Mouse (Mus musculus): ENCODE measurements around the gene Olfr1208. TPM values are rescaled to one million over a fixed set of nuclear protein-coding genes. Genes with fewer than 3 reads are reported as not detected.

Olfr1208 gene
- total RNA-seq (2021): not detected
- long read RNA-seq, experiment 1: 0 reads
- long read RNA-seq, experiment 2: 0 reads

GRCm38 (mm10) chr2:88902211-88902610 lies at the start of gene Olfr1208:
Gene Olfr1208, minus strand, starts transcription at chr2:88902311.
- DNase-seq: no peak
- intact Hi-C loops (cut with DNase I; ENCODE audit: low total_unique reads): no loop called here

GRCm38 (mm10) chr2:88938011-88938410 lies 35.9 kb upstream of the Olfr1208 start, which contains the start of gene Olfr1211:
Gene Olfr1211, minus strand, starts transcription at chr2:88938111.
- no peak for DNase-seq
- intact Hi-C loops (cut with DNase I; ENCODE audit: low total_unique reads): no loop called here

- DNase-seq: no peak
- intact Hi-C loops (cut with DNase I; ENCODE audit: low total_unique reads): no loop called here
Measured at GRCm38 (mm10) chr2:88915057-88915456, 12.9 kb upstream of the Olfr1208 start, which contains the start of gene Olfr1209. Gene Olfr1209, minus strand, starts transcription at chr2:88915157.

- no peak for DNase-seq
- intact Hi-C loops (cut with DNase I; ENCODE audit: low total_unique reads): no loop called here
Measured at GRCm38 (mm10) chr2:88862931-88863330, 39.2 kb downstream of the Olfr1208 start, which contains the start of gene Olfr1206. Gene Olfr1206, plus strand, starts transcription at chr2:88863231.

GRCm38 (mm10) chr2:88848992-88849391 lies 53.1 kb downstream of the Olfr1208 start, which contains the start of gene Olfr1204:
Gene Olfr1204, plus strand, starts transcription at chr2:88849292.
- DNase-seq: no peak
- intact Hi-C loops (cut with DNase I; ENCODE audit: low total_unique reads): no loop called here

Other genes with a start within 250 kb of the Olfr1208 start
- not detected for gene Olfr1193, start 226.7 kb downstream of the Olfr1208 start, total RNA-seq (2021)
- gene Olfr1195, start 213.1 kb downstream of the Olfr1208 start, total RNA-seq (2021): not detected
- not detected for gene Olfr1196, start 197.7 kb downstream of the Olfr1208 start, total RNA-seq (2021)
- gene Olfr1197, start 169.9 kb downstream of the Olfr1208 start, total RNA-seq (2021): not detected
- gene Olfr1198, start 150.9 kb downstream of the Olfr1208 start, total RNA-seq (2021): not detected
- not detected for gene Olfr1199, start 141.8 kb downstream of the Olfr1208 start, total RNA-seq (2021)
- not detected for gene Olfr1200, start 131.8 kb downstream of the Olfr1208 start, total RNA-seq (2021)
- gene Olfr1201, start 109.3 kb downstream of the Olfr1208 start, total RNA-seq (2021): not detected
- not detected for gene Olfr1202, start 87.8 kb downstream of the Olfr1208 start, total RNA-seq (2021)
- not detected for gene Olfr1205, start 72.6 kb downstream of the Olfr1208 start, total RNA-seq (2021)
- gene Olfr1204, start 53.0 kb downstream of the Olfr1208 start, total RNA-seq (2021): not detected
- not detected for gene Olfr1206, start 39.1 kb downstream of the Olfr1208 start, total RNA-seq (2021)
- gene Olfr1209, start 12.8 kb upstream of the Olfr1208 start, total RNA-seq (2021): not detected
- gene Olfr1211, start 35.8 kb upstream of the Olfr1208 start, total RNA-seq (2021): not detected
- gene Olfr1212, start 51.7 kb upstream of the Olfr1208 start, total RNA-seq (2021): not detected
- gene Gm13762, start 78.0 kb upstream of the Olfr1208 start, total RNA-seq (2021): not detected
- not detected for gene Olfr1214, start 90.3 kb upstream of the Olfr1208 start, total RNA-seq (2021)
- not detected for gene Olfr1215, start 104.7 kb upstream of the Olfr1208 start, total RNA-seq (2021)
- not detected for gene Olfr1216, start 116.0 kb upstream of the Olfr1208 start, total RNA-seq (2021)
- gene Olfr1217, start 129.8 kb upstream of the Olfr1208 start, total RNA-seq (2021): not detected
- not detected for gene Olfr1218, start 158.9 kb upstream of the Olfr1208 start, total RNA-seq (2021)
- not detected for gene Olfr1219, start 181.2 kb upstream of the Olfr1208 start, total RNA-seq (2021)
- not detected for gene Olfr1220, start 204.5 kb upstream of the Olfr1208 start, total RNA-seq (2021)
- gene Olfr1221, start 215.0 kb upstream of the Olfr1208 start, total RNA-seq (2021): not detected
- gene Olfr1222, start 230.7 kb upstream of the Olfr1208 start, total RNA-seq (2021): not detected
- not detected for gene Olfr1223, start 249.2 kb upstream of the Olfr1208 start, total RNA-seq (2021)

Data from gastrocnemius, postnatal 14 days (tissue).